Mouse (Mus musculus): Measurements from ENCODE around the gene Polk.

Polk gene

GRCm38 (mm10) chr13:96529542-96529941 lies 12.8 kb downstream of the Polk start:
- no peak for DNase-seq (ENCODE audit: low read depth, low spot score)

- no peak for DNase-seq (ENCODE audit: low read depth, low spot score)
These were observed 13.6 kb downstream of the Polk start for GRCm38 (mm10) chr13:96528776-96529175.

DNA sequence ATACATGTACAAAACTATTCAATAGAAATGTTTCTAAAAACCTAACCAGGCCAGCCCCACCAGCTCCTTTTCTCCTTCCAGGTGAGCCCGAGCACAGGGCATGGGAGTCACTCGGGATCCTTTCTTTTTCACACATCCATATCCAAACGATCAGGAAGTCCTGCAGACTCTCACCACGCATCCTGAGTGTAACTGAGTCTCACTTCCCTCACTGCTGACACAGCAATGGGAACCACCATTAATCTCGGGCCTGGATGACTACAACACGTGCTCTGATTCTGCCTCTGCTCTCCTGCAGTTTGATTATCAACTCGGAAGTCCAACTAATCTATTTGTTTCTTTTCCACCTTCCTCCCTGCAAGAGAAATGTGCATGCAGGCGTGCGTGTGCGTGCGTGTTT lies 14.5 kb downstream of the Polk start:
- no peak for DNase-seq (ENCODE audit: low read depth, low spot score)

DNA sequence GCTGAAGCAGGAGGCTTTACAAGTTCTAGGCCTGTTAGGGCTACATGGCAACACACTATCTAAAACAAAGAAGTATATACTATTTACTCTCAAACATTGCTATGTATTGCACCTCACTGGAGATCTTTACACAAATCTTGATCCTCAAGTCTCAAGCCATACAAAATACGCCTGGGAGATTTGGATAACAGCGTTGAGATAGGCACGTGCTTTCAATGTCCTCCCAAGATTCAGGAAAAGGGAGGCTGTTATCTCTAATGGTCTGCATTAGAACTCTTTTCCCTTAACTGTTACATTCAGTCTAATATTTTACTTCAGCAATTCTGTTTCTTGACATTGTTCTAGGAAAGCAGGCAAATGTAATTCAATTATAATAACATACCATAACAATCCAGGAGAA lies 15.4 kb downstream of the Polk start:
- DNase-seq (ENCODE audit: low read depth, low spot score): no peak

- DNase-seq (ENCODE audit: low read depth, low spot score): no peak
These were observed 21.1 kb downstream of the Polk start for GRCm38 (mm10) chr13:96521294-96521693.

DNA sequence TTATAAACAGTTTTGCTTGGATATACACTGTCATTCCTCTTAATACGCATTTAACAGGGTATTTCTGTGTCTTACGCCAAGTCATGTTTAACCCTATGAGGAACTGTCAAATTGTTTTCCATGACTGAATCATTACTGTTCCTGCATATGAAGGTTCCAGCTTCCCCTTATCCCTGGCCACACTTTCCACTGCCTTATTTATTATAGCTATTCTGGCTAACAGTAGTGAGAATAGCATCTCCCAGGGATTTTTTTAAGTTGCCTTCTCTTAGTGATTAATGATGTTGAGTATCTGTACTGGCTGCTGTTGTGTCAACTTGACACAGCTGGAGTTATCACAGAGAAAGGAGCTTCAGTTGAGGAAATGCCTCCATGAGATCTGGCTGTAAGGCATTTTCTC lies 25.0 kb downstream of the Polk start:
- no peak for DNase-seq (ENCODE audit: low read depth, low spot score)

DNA sequence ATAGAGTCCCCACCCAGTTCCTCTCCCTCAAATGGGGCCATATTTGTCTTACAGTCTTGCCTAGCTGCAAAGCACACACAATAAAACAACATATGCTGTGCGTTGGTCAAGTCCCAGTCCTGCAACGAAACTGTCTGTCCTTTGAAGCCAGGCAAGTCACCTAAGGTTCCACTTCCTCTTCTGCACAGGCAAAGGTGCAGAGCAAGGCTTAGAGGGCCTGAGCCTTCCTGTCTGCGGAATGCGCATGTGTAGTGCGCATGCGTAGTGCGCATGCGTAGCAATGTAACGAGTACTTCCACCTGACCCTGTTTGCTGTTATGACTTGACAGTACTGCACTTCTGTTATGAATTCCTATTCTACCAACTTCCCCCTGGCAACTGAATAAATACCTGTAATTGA lies 26.1 kb downstream of the Polk start:
- DNase-seq (ENCODE audit: low read depth, low spot score): no peak

GRCm38 (mm10) chr13:96514154-96514942 lies 28.0 kb downstream of the Polk start:
- DNase-seq (ENCODE audit: low read depth, low spot score): no peak

GRCm38 (mm10) chr13:96511893-96512292 lies 30.5 kb downstream of the Polk start:
- DNase-seq (ENCODE audit: low read depth, low spot score): peak; percentile 21

DNA sequence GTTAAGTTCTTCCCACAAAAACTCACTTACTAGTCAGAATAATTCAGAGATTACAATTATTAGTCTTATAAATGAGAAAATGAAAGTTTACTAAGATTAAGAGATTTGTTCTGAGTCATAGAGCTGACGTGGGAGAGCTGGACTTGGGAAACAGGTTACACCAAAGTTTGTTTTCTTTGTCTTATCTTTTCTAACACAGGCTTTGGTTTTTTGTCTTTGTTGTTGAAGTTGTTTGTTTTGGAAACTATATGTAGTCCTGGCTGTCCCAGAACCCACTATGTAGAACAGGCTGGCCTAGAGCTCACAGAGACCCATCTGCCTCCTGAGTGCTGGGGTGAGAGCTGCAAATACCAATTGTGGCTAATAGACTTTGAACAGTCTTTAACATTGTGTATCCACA lies 31.1 kb downstream of the Polk start:
- peak; percentile 42 for DNase-seq (ENCODE audit: low read depth, low spot score)

GRCm38 (mm10) chr13:96510635-96511034 lies 31.7 kb downstream of the Polk start:
- DNase-seq (ENCODE audit: low read depth, low spot score): peak; percentile 81

DNA sequence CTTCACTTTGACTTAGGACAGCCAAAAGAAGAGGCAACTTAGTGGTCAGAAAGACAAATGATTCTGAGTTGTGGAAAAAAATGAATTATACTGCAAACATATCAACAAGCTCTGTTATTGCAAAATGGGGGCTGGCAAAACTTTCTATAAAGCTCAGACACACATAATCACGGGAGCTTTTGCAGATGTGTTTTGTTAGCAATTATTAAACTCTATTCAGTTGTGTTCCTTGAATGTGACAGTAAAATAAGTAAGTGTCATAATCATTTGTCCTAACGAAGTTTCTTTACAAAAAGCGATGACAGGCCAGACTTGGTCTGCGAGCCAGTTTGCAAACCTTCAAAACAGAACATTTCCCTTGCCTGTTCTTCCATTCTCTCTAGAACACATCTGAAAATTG lies 34.8 kb downstream of the Polk start:
- no peak for DNase-seq (ENCODE audit: low read depth, low spot score)

DNA sequence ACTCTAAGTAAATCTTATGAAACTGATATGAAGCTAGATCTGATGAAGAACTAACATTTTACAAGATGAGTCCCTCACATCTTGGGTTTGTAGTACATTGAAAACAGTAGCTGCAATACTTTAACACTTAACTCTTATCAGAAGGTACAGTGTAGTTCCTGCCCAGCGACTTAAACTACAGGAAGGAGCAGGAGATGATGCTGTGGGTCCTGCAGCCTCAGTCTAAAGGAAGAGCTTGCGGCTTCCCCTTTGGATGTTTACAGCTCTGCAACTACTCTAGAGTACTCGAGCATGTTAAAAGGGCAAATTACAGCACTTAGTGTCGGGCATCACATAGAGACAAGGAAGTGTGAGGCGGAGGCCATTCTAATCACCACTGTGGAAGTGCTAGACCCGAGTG lies 36.1 kb downstream of the Polk start:
- DNase-seq (ENCODE audit: low read depth, low spot score): no peak

DNA sequence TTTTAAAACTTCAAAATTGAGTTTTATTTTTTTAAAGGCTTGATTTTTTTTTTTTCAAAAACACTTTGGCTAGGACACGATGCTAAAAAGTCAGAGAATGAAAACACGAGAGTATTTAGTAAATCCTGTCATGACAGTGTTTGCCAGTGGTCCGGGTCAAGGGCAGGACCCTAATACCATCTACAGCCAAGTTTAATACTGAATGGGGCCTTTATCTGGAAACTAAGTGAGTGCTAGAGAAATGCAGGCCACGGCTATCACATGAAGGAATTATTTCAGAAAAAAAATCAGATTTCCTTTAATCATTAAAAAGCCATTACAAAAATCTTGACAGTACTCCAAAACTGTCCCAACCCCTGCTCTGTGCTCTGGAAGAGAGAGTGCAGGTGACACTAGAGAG lies 36.7 kb downstream of the Polk start:
- no peak for DNase-seq (ENCODE audit: low read depth, low spot score)

DNA sequence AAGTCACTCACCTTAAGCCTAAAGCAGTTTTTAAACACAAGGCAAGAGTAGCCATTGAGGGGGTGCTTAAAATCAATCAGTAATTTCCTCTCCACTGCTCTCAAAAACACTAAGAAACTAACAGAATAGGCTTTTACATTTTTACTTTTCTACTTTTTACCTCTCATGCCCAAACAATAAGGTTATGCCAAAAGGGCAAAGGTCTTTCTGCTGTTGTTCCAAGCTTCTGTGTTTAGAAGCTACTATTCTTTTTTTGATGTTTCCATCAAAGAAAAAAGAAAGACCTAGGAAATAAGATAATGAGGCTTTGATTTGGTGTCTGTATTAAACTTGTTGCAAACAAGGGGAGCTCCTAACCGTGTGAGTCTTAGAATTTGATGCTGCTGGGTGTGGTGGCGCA lies 42.5 kb downstream of the Polk start:
- DNase-seq (ENCODE audit: low read depth, low spot score): no peak

DNA sequence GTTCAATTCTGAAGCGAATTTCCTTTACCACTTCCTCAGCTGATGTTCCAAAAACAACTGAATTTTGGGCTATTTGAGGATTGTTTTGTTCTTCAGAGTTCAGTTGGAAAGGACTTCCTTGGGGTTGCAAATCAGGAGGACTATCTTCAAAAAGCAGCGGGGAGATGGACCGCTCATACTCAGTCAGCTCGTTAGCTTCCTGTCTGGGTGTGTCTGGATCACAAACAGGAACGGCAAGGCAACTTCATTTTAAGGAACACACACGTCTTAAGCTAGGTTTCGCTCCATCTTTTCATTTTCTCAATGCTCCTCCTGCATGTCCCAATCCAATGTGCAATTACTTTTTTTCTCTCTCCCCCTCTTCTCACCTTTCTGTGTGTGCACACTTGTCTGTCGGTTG lies 45.7 kb downstream of the Polk start:
- no peak for DNase-seq (ENCODE audit: low read depth, low spot score)

- DNase-seq (ENCODE audit: low read depth, low spot score): no peak
These were observed 51.9 kb downstream of the Polk start, which contains the start of gene Gm17622 for GRCm38 (mm10) chr13:96490433-96490832. Gm17622 (plus strand) TSS chr13:96490733.

- DNase-seq (ENCODE audit: low read depth, low spot score): no peak
These were observed 54.4 kb downstream of the Polk start for GRCm38 (mm10) chr13:96487968-96488367.

GRCm38 (mm10) chr13:96487230-96487629 lies 55.1 kb downstream of the Polk start:
- DNase-seq (ENCODE audit: low read depth, low spot score): peak; percentile 81

DNA sequence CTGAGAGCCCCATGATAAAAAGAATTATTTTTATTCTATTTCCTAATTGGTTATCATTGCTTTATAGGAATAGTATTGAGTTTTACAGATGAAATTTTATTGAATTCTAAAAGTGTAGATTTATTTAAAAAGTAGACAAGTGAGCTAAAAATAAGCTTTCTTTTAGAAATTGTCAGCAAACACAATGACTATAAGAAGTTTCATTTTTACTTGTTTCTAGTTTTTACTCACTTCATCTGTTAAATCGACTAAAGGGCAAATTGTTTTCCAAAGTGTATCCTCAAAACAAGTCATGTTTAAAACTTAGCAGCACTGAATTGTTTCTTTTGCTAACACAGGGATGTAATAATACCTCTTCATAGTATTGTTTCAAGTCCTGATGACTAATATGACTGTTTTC lies 63.4 kb downstream of the Polk start:
- no peak for DNase-seq (ENCODE audit: low read depth, low spot score)

GRCm38 (mm10) chr13:96477226-96477625 lies 65.2 kb downstream of the Polk start:
- DNase-seq (ENCODE audit: low read depth, low spot score): no peak

DNA sequence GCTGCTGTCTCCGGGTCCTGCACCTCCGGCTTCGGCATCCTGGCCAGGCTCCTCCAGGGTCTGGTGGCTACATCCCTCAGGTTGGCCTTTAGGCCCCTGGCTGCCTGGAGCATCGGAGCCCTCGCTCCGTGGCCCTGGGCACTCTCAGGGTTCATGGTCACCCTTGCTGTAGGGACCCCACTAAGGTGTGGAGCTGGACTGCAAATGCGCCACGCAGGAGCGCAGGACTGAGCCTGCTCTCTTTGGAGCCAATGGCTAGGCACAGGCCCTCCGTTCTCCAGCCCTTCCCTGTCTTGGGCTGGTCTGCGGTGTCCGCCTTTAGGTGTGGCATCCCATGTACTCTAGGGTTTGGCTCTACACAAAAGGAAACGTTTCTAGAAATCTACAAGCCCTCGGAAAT lies 71.4 kb downstream of the Polk start, which contains the start of gene Ankdd1b:
Ankdd1b (minus strand) TSS at position 242 of the 400 bp plus-strand sequence.
- no peak for DNase-seq (ENCODE audit: low read depth, low spot score)

DNA sequence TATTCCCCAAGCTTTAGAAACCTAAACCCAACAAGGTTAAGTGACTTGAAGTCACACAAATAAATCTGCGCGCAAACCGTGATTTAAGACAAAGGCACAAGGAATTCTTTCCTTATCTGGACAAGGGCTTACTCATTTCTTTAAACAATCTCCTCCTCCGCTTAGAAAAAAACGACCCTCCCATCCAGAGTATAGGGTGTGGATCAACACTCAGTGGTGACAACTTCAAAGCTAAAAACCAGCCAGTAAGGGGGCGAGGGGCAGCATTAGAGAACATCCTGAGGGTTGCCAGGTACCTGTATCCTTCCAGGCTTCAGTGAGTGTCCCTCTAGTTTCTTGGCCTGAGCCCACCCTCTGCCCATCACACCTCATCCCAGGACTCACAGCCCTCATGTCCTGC lies 71.8 kb downstream of the Polk start:
- DNase-seq (ENCODE audit: low read depth, low spot score): no peak

- DNase-seq (ENCODE audit: low read depth, low spot score): no peak
These were observed 73.7 kb downstream of the Polk start for GRCm38 (mm10) chr13:96468678-96469077.

Measured in CD4-positive helper T cell, adult 2 months (primary cell).